Comparison of ENCODE assay signal across 8 mouse cellular contexts in genomic region chr4:141874601-141875460, GRCm38 (mm10). TPM values are rescaled to one million over a fixed set of nuclear protein-coding genes. Genes with fewer than 3 reads are reported as not detected.
DNase-seq lines count a peak whose midpoint lies in the region; ATAC-seq and TF ChIP-seq lines count a peak whose summit lies in the region.

TSS of gene Efhd2 (minus strand) at chr4:141874920.

- no peaks in the 10 kb centered on the region for H3K9me3 ChIP-seq in hindbrain, embryonic 13.5 days

- TF ChIP-seq CTCF in left cerebral cortex, adult 2 months (IDR thresholded peaks at IDR 0.05) = no peak; the same call in 1 of the 2 replicates

- H3K36me3 ChIP-seq in hindbrain, embryonic 13.5 days = peaks cover 3% of the 10 kb centered on the region; the same call in 1 of the 2 replicates

- DNase-seq in T-cell, adult 2 months (ENCODE audit: low spot score) = peak; percentile 71
- peak; percentile 83 to 87 for DNase-seq in cerebellum, postnatal 10 days
- peak; percentile 15 to 70 for DNase-seq in frontal cortex, postnatal 14 days (ENCODE audit: low spot score in 2 of 2)
- peak; percentile 81 to 82 for DNase-seq in left cerebral cortex, adult 2 months (ENCODE audit: extremely low spot score in 1 of 2, low spot score in 2 of 2)
- DNase-seq in right cerebral cortex, postnatal 10 days (ENCODE audit: low spot score in 2 of 2) = peak; percentile 86 to 88
- peak; percentile 81 for DNase-seq in yolk sac, embryonic 10.5 days (ENCODE audit: low spot score)

- peak within 1 kb of the TSS; percentile 86 for H3K27ac ChIP-seq in hindbrain, embryonic 13.5 days
- peak within 1 kb of the TSS; percentile 96 for H3K27ac ChIP-seq in left cerebral cortex, adult 2 months

- no peaks in the 10 kb centered on the region for H3K27me3 ChIP-seq in hindbrain, embryonic 13.5 days

- WGBS in hindbrain, embryonic 13.5 days = under 1% methylated on average over 72 of the region's 73 CpGs

- peak within 1 kb of the TSS; percentile 91 for H3K4me2 ChIP-seq in hindbrain, embryonic 13.5 days

- peak within 1 kb of the TSS; percentile 92 for H3K9ac ChIP-seq in hindbrain, embryonic 13.5 days

- intact Hi-C loops in left cerebral cortex, adult 2 months (cut with DNase I) = loop anchor here (2.0 to 5.0 kb wide), 2 partner anchors 78 to 338 kb away; partner anchors contain the start of gene Spen

- ATAC-seq in hindbrain, embryonic 13.5 days (ENCODE audit: low FRiP score) = peak; percentile 88
- peak; percentile 76 for ATAC-seq in megakaryocyte, adult 5-6 weeks (ENCODE audit: poor library complexity, severe bottlenecking)

- H3K4me1 ChIP-seq in hindbrain, embryonic 13.5 days (replicated peaks) = peaks cover 59% of the 10 kb centered on the region

- H3K4me3 ChIP-seq in hindbrain, embryonic 13.5 days = peak within 1 kb of the TSS; percentile 75
- H3K4me3 ChIP-seq in left cerebral cortex, adult 2 months = peak within 1 kb of the TSS; percentile 86

RNA-seq across cellular contexts. Expression of gene Efhd2, which starts in this region (rescaled TPM):
- 68.1 and 68.6 TPM in 2 replicates for polyA plus RNA-seq in hindbrain, embryonic 13.5 days (2015; fragmentation: Nextera tagmentation; extraction: Ambion mirVana)
- total RNA-seq in left cerebral cortex, adult 2 months (2021) = 100 to 1,000 TPM; 271 to 279 TPM
- total RNA-seq in megakaryocyte, adult 5-6 weeks (2015) = 77.1 and 79.0 TPM in 2 replicates
- total RNA-seq in megakaryocyte, adult 5-6 weeks (2017) = 79.7 and 97.2 TPM in 2 replicates

Comparison
In these comparisons a context has a peak if more than half of its experiments do, and no peak if none do; other contexts are left out.
1. Peak in every context shown above with its lines: DNase-seq, ATAC-seq, H3K4me3 ChIP-seq and H3K27ac ChIP-seq.